Mouse (Mus musculus) fat pad, adult 2 months (tissue): ENCODE results near the gene Ankrd33b.

Experiments
- DNase-seq: peaks from one replicate; pipeline ENCODE4 v3.0.0-alpha.2; 2011; ENCODE audit warnings: low read depth, low spot score; ENCODE audit errors: extremely low read depth

Gene Ankrd33b

GRCm38 (mm10) chr15:31243260-31243659 is 124.3 kb downstream of the Ankrd33b start:
- no peak for DNase-seq
